Comparison of ENCODE assay signal across 8 mouse cellular contexts in the genomic region with DNA sequence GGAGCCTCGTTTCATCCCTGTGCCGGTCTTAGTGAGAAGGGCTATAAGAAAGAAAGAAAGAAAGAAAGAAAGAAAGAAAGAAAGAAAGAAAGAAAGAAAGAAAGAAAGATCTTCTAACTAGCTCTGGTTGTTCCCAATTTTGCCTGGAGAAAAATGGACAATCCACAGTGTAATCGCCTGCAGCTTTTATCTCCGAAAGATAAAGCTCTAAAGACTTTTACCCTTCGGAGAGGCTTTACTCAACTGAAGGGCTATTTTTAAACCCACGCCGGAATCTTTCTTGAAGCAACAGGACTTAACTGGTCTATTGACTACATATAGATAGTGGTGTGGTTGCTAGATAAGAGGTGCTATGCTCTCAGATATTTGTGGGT. TPM values are rescaled to one million over a fixed set of nuclear protein-coding genes. Genes with fewer than 3 reads are reported as not detected.
A peak's percentile ranks its signal among the peaks of the same experiment; 100 is the strongest.
DNase-seq lines count a peak whose midpoint lies in the region; ATAC-seq and TF ChIP-seq lines count a peak whose summit lies in the region.

No protein-coding gene starts in this region.

- no peak for DNase-seq in heart, adult 11 months
- DNase-seq in CH12.LX (ENCODE audit: extremely low read depth) = no peak
- DNase-seq in forebrain, embryonic 14.5 days (ENCODE audit: low spot score) = no peak
- no peak for DNase-seq in urinary bladder, postnatal 10 days (ENCODE audit: low spot score)
- DNase-seq in T-cell, adult 2 months (ENCODE audit: low spot score) = no peak
- no peak for DNase-seq in left cerebral cortex, postnatal 10 days (ENCODE audit: extremely low spot score in 1 of 2, low spot score in 2 of 2)

- peaks cover 40% of the 10 kb centered on the region for H3K79me2 ChIP-seq in CH12.LX (replicated peaks; ENCODE audit: control insufficient read depth, extremely low read depth, insufficient read depth, poor library complexity, severe bottlenecking)

- TF ChIP-seq POLR2A in CH12.LX (IDR thresholded peaks at IDR 0.05; ENCODE audit: low read depth, low read length) = no peak

- TF ChIP-seq EP300 in CH12.LX (IDR thresholded peaks at IDR 0.05; ENCODE audit: low read length) = no peak

- H3K4me1 ChIP-seq in heart, embryonic 12.5 days (replicated peaks) = peaks cover 49% of the 10 kb centered on the region
- peaks cover 12 to 45% of the 10 kb centered on the region in 2 experiments for H3K4me1 ChIP-seq in CH12.LX (ENCODE audit: control insufficient read depth in 1 of 2, insufficient read depth in 2 of 2)
- H3K4me1 ChIP-seq in forebrain, embryonic 14.5 days (ENCODE audit: control insufficient read depth, insufficient read depth, low read length) = peaks cover 26% of the 10 kb centered on the region
- H3K4me1 ChIP-seq in liver, embryonic 15.5 days (replicated peaks) = peaks cover 53% of the 10 kb centered on the region

- H3K36me3 ChIP-seq in heart, embryonic 12.5 days = peaks cover 15% of the 10 kb centered on the region
- peaks cover 7 to 23% of the 10 kb centered on the region in 2 experiments for H3K36me3 ChIP-seq in CH12.LX (replicated peaks in 1 of 2; ENCODE audit: control insufficient read depth in 1 of 2, insufficient read depth in 1 of 2, low read length in 1 of 2)
- H3K36me3 ChIP-seq in forebrain, embryonic 14.5 days (ENCODE audit: control insufficient read depth, insufficient read depth, low read length) = peaks cover 11% of the 10 kb centered on the region; the same call in 1 of the 2 replicates
- peaks cover 17% of the 10 kb centered on the region for H3K36me3 ChIP-seq in liver, embryonic 15.5 days (replicated peaks)

- H3K27ac ChIP-seq in heart, embryonic 12.5 days (ENCODE audit: poor library complexity, severe bottlenecking) = peak overlapping the region; percentile 89
- no peak overlapping the region for H3K27ac ChIP-seq in CH12.LX (ENCODE audit: insufficient read depth, low read depth)
- H3K27ac ChIP-seq in forebrain, embryonic 14.5 days (ENCODE audit: low read depth, low read length) = peak overlapping the region; percentile 84; the same call in 1 of the 2 replicates
- peak overlapping the region; percentile 90 for H3K27ac ChIP-seq in liver, embryonic 15.5 days (replicated peaks)

- peak overlapping the region; percentile 81 for H3K4me2 ChIP-seq in heart, embryonic 12.5 days
- peak overlapping the region; percentile 22 for H3K4me2 ChIP-seq in CH12.LX (ENCODE audit: insufficient read depth, low read depth, poor library complexity, severe bottlenecking)
- H3K4me2 ChIP-seq in forebrain, embryonic 14.5 days (ENCODE audit: low read length) = peak overlapping the region; percentile 78
- peak overlapping the region; percentile 90 for H3K4me2 ChIP-seq in liver, embryonic 15.5 days

- no peak; the same call in 1 of the 2 replicates for ATAC-seq in heart, embryonic 12.5 days (ENCODE audit: insufficient number of reproducible peaks, low FRiP score)
- no peak for ATAC-seq in forebrain, embryonic 14.5 days
- ATAC-seq in liver, embryonic 15.5 days (ENCODE audit: insufficient read depth) = peak; percentile 70; the same call in 1 of the 2 replicates

- in situ Hi-C loops in CH12.LX (cut with MboI; ENCODE audit: low pct_ligation_motif_present, low pct_unique_long_range_greater_than_20kb, low sequenced_read_pairs) = no loop called here

- H3K4me3 ChIP-seq in heart, embryonic 12.5 days = peak overlapping the region; percentile 73
- peak overlapping the region; percentile 28 to 92 (median 88) for H3K4me3 ChIP-seq in CH12.LX (replicated peaks in 1 of 3; ENCODE audit: low read depth in 2 of 3, low read length in 2 of 3, poor library complexity in 1 of 3)
- H3K4me3 ChIP-seq in forebrain, embryonic 14.5 days (ENCODE audit: low read depth, low read length) = peak overlapping the region; percentile 82
- peak overlapping the region; percentile 91 for H3K4me3 ChIP-seq in liver, embryonic 15.5 days (replicated peaks)

- H3K9me3 ChIP-seq in heart, embryonic 12.5 days (replicated peaks) = no peaks in the 10 kb centered on the region
- H3K9me3 ChIP-seq in CH12.LX (replicated peaks; ENCODE audit: low read length) = no peaks in the 10 kb centered on the region
- no peaks in the 10 kb centered on the region for H3K9me3 ChIP-seq in forebrain, embryonic 14.5 days (replicated peaks; ENCODE audit: control insufficient read depth, low read length)
- no peaks in the 10 kb centered on the region for H3K9me3 ChIP-seq in liver, embryonic 15.5 days (replicated peaks)

- H3K27me3 ChIP-seq in heart, embryonic 12.5 days (replicated peaks) = no peaks in the 10 kb centered on the region
- no peaks in the 10 kb centered on the region for H3K27me3 ChIP-seq in CH12.LX (replicated peaks)
- H3K27me3 ChIP-seq in forebrain, embryonic 14.5 days (replicated peaks; ENCODE audit: control insufficient read depth, insufficient read depth, low read length) = no peaks in the 10 kb centered on the region
- no peaks in the 10 kb centered on the region for H3K27me3 ChIP-seq in liver, embryonic 15.5 days

- intact Hi-C loops in left cerebral cortex, postnatal 10 days (cut with DNase I) = no loop called here

- under 1% methylated on average over 7 of the region's 7 CpGs for WGBS in heart, embryonic 12.5 days
- under 1% methylated on average over 7 of the region's 7 CpGs for WGBS in forebrain, embryonic 14.5 days
- WGBS in liver, embryonic 15.5 days (ENCODE audit: insufficient replicate concordance) = 0% methylated on average over 7 of the region's 7 CpGs

- dilution Hi-C loops in CH12.LX (cut with MboI; ENCODE audit: extremely low pct_ligation_motif_present, extremely low pct_unique_long_range_greater_than_20kb, low sequenced_read_pairs) = no loop called here

- H3K9ac ChIP-seq in heart, embryonic 12.5 days = peak overlapping the region; percentile 80
- peak overlapping the region; percentile 81 for H3K9ac ChIP-seq in CH12.LX (ENCODE audit: insufficient read depth, low read depth)
- peak overlapping the region; percentile 85 for H3K9ac ChIP-seq in forebrain, embryonic 14.5 days (ENCODE audit: low read length)
- peak overlapping the region; percentile 80 for H3K9ac ChIP-seq in liver, embryonic 15.5 days

- no peak for TF ChIP-seq CTCF in CH12.LX (conservative IDR thresholded peaks at IDR 0.05 in 1 of 2, IDR thresholded peaks at IDR 0.05 in 1 of 2; ENCODE audit: low read depth in 2 of 2, low read length in 2 of 2)

- TF ChIP-seq RAD21 in CH12.LX (IDR thresholded peaks at IDR 0.05; ENCODE audit: low read depth, low read length) = no peak

TF ChIP-seq in CH12.LX, 34 proteins besides CTCF, POLR2A, EP300 and RAD21 (continues in another document):
- TF ChIP-seq MXI1 (IDR thresholded peaks at IDR 0.05; ENCODE audit: low read depth, low read length) (no peak), ZC3H11A (IDR thresholded peaks at IDR 0.05; ENCODE audit: low read depth, low read length) (no peak), KAT2A (IDR thresholded peaks at IDR 0.05; ENCODE audit: insufficient replicate concordance, low read length) (no peak), ZKSCAN1 (IDR thresholded peaks at IDR 0.05; ENCODE audit: borderline replicate concordance, low read depth, low read length) (no peak), JUN (IDR thresholded peaks at IDR 0.05; ENCODE audit: insufficient read depth, low read depth, low read length) (no peak), POLR2AphosphoS2 (IDR thresholded peaks at IDR 0.05; ENCODE audit: low read depth, low read length) (no peak), MYC (IDR thresholded peaks at IDR 0.05; ENCODE audit: low read depth, low read length) (no peak), NELFE (IDR thresholded peaks at IDR 0.05; ENCODE audit: low read depth, low read length) (peak; percentile 8; the same call in 1 of the 2 replicates), UBTF (IDR thresholded peaks at IDR 0.05; ENCODE audit: low read depth, low read length) (no peak), CHD2 (IDR thresholded peaks at IDR 0.05; ENCODE audit: low read length) (no peak), ELF1 (IDR thresholded peaks at IDR 0.05; ENCODE audit: low read depth, low read length) (no peak; the same call in 1 of the 2 replicates), CHD1 (IDR thresholded peaks at IDR 0.05; ENCODE audit: low read depth, low read length) (no peak), MEF2A (IDR thresholded peaks at IDR 0.05; ENCODE audit: borderline replicate concordance, low read depth, low read length) (peak; percentile 79), E2F4 (IDR thresholded peaks at IDR 0.05; ENCODE audit: insufficient replicate concordance, low read depth, low read length) (no peak), PAX5 (IDR thresholded peaks at IDR 0.05; ENCODE audit: low read length) (no peak), NRF1 (IDR thresholded peaks at IDR 0.05; ENCODE audit: low read depth, low read length) (no peak), MAFK (IDR thresholded peaks at IDR 0.05; ENCODE audit: insufficient replicate concordance, low read length) (no peak), HCFC1 (IDR thresholded peaks at IDR 0.05; ENCODE audit: low read depth, low read length) (no peak), MAZ (IDR thresholded peaks at IDR 0.05; ENCODE audit: low read depth, low read length) (no peak), JUND (conservative IDR thresholded peaks at IDR 0.05; ENCODE audit: low read depth, low read length) (no peak), TBP (conservative IDR thresholded peaks at IDR 0.05; ENCODE audit: low read depth, low read length) (no peak), ZMIZ1 (IDR thresholded peaks at IDR 0.05; ENCODE audit: low read depth, low read length) (peak; percentile 67; the same call in 1 of the 2 replicates), ETS1 (conservative IDR thresholded peaks at IDR 0.05; ENCODE audit: low read depth, low read length) (0 out of 2 replicates have a peak, but pooled peaks have one; percentile 12), GABPA (IDR thresholded peaks at IDR 0.05; ENCODE audit: insufficient replicate concordance, low read depth, low read length) (no peak), TCF12 (IDR thresholded peaks at IDR 0.05; ENCODE audit: low read depth, low read length) (no peak), SMC3 (IDR thresholded peaks at IDR 0.05; ENCODE audit: low read depth, low read length) (no peak), RCOR1 (conservative IDR thresholded peaks at IDR 0.05; ENCODE audit: low read depth, low read length) (no peak), USF2 (conservative IDR thresholded peaks at IDR 0.05; ENCODE audit: low read depth, low read length) (no peak), IRF4 (IDR thresholded peaks at IDR 0.05; ENCODE audit: low read depth, low read length) (no peak), BHLHE40 (IDR thresholded peaks at IDR 0.05; ENCODE audit: low read depth, low read length) (no peak)

RNA-seq across cellular contexts. Expression of a gene that starts 0.5 kb away (rescaled TPM):
- 58.5 and 59.3 TPM in 2 replicates for polyA plus RNA-seq in heart, embryonic 12.5 days (2016; fragmentation: Nextera tagmentation; extraction: Ambion mirVana)
- total RNA-seq in CH12.LX (2012; rRNA removed) = 83.5 and 92.9 TPM in 2 replicates
- 176 and 202 TPM in 2 replicates for total RNA-seq in CH12.LX (2014; rRNA removed)
- polyA plus RNA-seq in CH12.LX (2012; ENCODE audit: insufficient read length, low read depth) = 91.1 and 114 TPM in 2 replicates
- 113 and 116 TPM in 2 replicates for polyA plus RNA-seq in forebrain, embryonic 14.5 days (2014; fragmentation: Nextera tagmentation; extraction: Ambion mirVana)
- polyA plus RNA-seq in liver, embryonic 15.5 days (2015; fragmentation: Nextera tagmentation; extraction: Ambion mirVana) = 45.1 and 45.5 TPM in 2 replicates
- 1 to 10 TPM; 6.0 to 7.0 TPM for total RNA-seq in left cerebral cortex, postnatal 10 days (2021)

Comparison
In these comparisons a context has a peak if more than half of its experiments do, and no peak if none do; other contexts are left out.
1. H3K4me2 ChIP-seq: peak in every context shown above with its lines; median percentile 90 in liver, embryonic 15.5 days; 81 in heart, embryonic 12.5 days; 78 in forebrain, embryonic 14.5 days; 22 in CH12.LX.